Mouse (Mus musculus): ENCODE measurements at regions not wholly inside any gene's neighbourhood (a gene's known extent, or its start where the extent isn't known, plus 50 kb on each side); places are given as distances from the start of the nearest gene placed in this dataset.

- Histone ChIP-seq H3K4me2 (ENCODE audit: low read length) (no peak overlapping the region), H3K4me1 (replicated peaks; ENCODE audit: insufficient read depth, low read length) (no peaks in the 10 kb centered on the region), H3K9ac (ENCODE audit: low read depth, low read length) (no peak overlapping the region), H3K27ac (no peak overlapping the region), H3K9me3 (replicated peaks; ENCODE audit: low read length) (no peaks in the 10 kb centered on the region), H3K4me3 (replicated peaks; ENCODE audit: low read depth, low read length) (no peak overlapping the region), H3K36me3 (ENCODE audit: insufficient read depth, low read length) (no peaks in the 10 kb centered on the region), H3K27me3 (ENCODE audit: insufficient read depth, low read length) (no peaks in the 10 kb centered on the region)
- DNase-seq (ENCODE audit: low spot score) (no peak), ATAC-seq (replicated peaks; ENCODE audit: low FRiP score, low read depth) (no peak; the same call in 1 of the 2 replicates)
- 67% methylated on average over 5 of the region's 5 CpGs for WGBS
- no peak for TF ChIP-seq CTCF (IDR thresholded peaks at IDR 0.05; ENCODE audit: low read depth)
These were observed 110.9 kb upstream of the Irs2 start for GRCm38 (mm10) chr8:11119030-11119634.

- DNase-seq (ENCODE audit: low spot score): no peak
- Histone ChIP-seq H3K4me3 (replicated peaks; ENCODE audit: low read depth, low read length) (no peak overlapping the region), H3K9ac (ENCODE audit: low read depth, low read length) (no peak overlapping the region), H3K4me2 (ENCODE audit: low read length) (no peak overlapping the region), H3K27me3 (ENCODE audit: insufficient read depth, low read length) (no peaks in the 10 kb centered on the region), H3K27ac (no peak overlapping the region), H3K36me3 (ENCODE audit: insufficient read depth, low read length) (no peaks in the 10 kb centered on the region), H3K9me3 (replicated peaks; ENCODE audit: low read length) (no peaks in the 10 kb centered on the region), H3K4me1 (replicated peaks; ENCODE audit: insufficient read depth, low read length) (no peaks in the 10 kb centered on the region)
- ATAC-seq (replicated peaks; ENCODE audit: low FRiP score, low read depth): no peak
- TF ChIP-seq CTCF (IDR thresholded peaks at IDR 0.05; ENCODE audit: low read depth): no peak
- 78% methylated on average over 5 of the region's 5 CpGs for WGBS
These were observed 108.3 kb upstream of the Irs2 start for GRCm38 (mm10) chr8:11116534-11116933.

GRCm38 (mm10) chr8:11115210-11115609, 107.0 kb upstream of the Irs2 start:
- 25% methylated on average over 6 of the region's 6 CpGs for WGBS
- DNase-seq (ENCODE audit: low spot score): no peak
- Histone ChIP-seq H3K4me3 (replicated peaks; ENCODE audit: low read depth, low read length) (no peak overlapping the region), H3K36me3 (ENCODE audit: insufficient read depth, low read length) (no peaks in the 10 kb centered on the region), H3K9me3 (replicated peaks; ENCODE audit: low read length) (no peaks in the 10 kb centered on the region), H3K27me3 (ENCODE audit: insufficient read depth, low read length) (no peaks in the 10 kb centered on the region), H3K4me2 (ENCODE audit: low read length) (no peak overlapping the region), H3K9ac (ENCODE audit: low read depth, low read length) (no peak overlapping the region), H3K27ac (no peak overlapping the region), H3K4me1 (replicated peaks; ENCODE audit: insufficient read depth, low read length) (no peaks in the 10 kb centered on the region)
- no peak for ATAC-seq (replicated peaks; ENCODE audit: low FRiP score, low read depth)
- TF ChIP-seq CTCF (IDR thresholded peaks at IDR 0.05; ENCODE audit: low read depth): no peak

GRCm38 (mm10) chr8:11114531-11114930, 106.3 kb upstream of the Irs2 start:
- no peak for TF ChIP-seq CTCF (IDR thresholded peaks at IDR 0.05; ENCODE audit: low read depth)
- ATAC-seq (replicated peaks; ENCODE audit: low FRiP score, low read depth) (no peak), DNase-seq (ENCODE audit: low spot score) (no peak)
- Histone ChIP-seq H3K4me3 (replicated peaks; ENCODE audit: low read depth, low read length) (no peak overlapping the region), H3K27me3 (ENCODE audit: insufficient read depth, low read length) (no peaks in the 10 kb centered on the region), H3K9ac (ENCODE audit: low read depth, low read length) (no peak overlapping the region), H3K4me1 (replicated peaks; ENCODE audit: insufficient read depth, low read length) (no peaks in the 10 kb centered on the region), H3K27ac (no peak overlapping the region), H3K4me2 (ENCODE audit: low read length) (no peak overlapping the region), H3K36me3 (ENCODE audit: insufficient read depth, low read length) (no peaks in the 10 kb centered on the region), H3K9me3 (replicated peaks; ENCODE audit: low read length) (no peaks in the 10 kb centered on the region)
- 41% methylated on average over 8 of the region's 8 CpGs for WGBS

- Histone ChIP-seq H3K27me3 (ENCODE audit: insufficient read depth, low read length) (no peaks in the 10 kb centered on the region), H3K9ac (ENCODE audit: low read depth, low read length) (no peak overlapping the region), H3K4me2 (ENCODE audit: low read length) (no peak overlapping the region), H3K36me3 (ENCODE audit: insufficient read depth, low read length) (no peaks in the 10 kb centered on the region), H3K27ac (no peak overlapping the region), H3K9me3 (replicated peaks; ENCODE audit: low read length) (no peaks in the 10 kb centered on the region), H3K4me3 (replicated peaks; ENCODE audit: low read depth, low read length) (no peak overlapping the region), H3K4me1 (replicated peaks; ENCODE audit: insufficient read depth, low read length) (no peaks in the 10 kb centered on the region)
- ATAC-seq (replicated peaks; ENCODE audit: low FRiP score, low read depth) (no peak), DNase-seq (ENCODE audit: low spot score) (peak; percentile 43)
- no peak for TF ChIP-seq CTCF (IDR thresholded peaks at IDR 0.05; ENCODE audit: low read depth)
- 59% methylated on average over 7 of the region's 7 CpGs for WGBS
These were observed 104.8 kb upstream of the Irs2 start for GRCm38 (mm10) chr8:11112908-11113532.

GRCm38 (mm10) chr8:11111987-11112386, 103.7 kb upstream of the Irs2 start:
- Histone ChIP-seq H3K9ac (ENCODE audit: low read depth, low read length) (no peak overlapping the region), H3K36me3 (ENCODE audit: insufficient read depth, low read length) (no peaks in the 10 kb centered on the region), H3K27me3 (ENCODE audit: insufficient read depth, low read length) (no peaks in the 10 kb centered on the region), H3K4me1 (replicated peaks; ENCODE audit: insufficient read depth, low read length) (no peaks in the 10 kb centered on the region), H3K27ac (no peak overlapping the region), H3K4me3 (replicated peaks; ENCODE audit: low read depth, low read length) (no peak overlapping the region), H3K4me2 (ENCODE audit: low read length) (no peak overlapping the region), H3K9me3 (replicated peaks; ENCODE audit: low read length) (no peaks in the 10 kb centered on the region)
- 63% methylated on average over 2 of the region's 2 CpGs for WGBS
- DNase-seq (ENCODE audit: low spot score): no peak
- no peak for ATAC-seq (replicated peaks; ENCODE audit: low FRiP score, low read depth)
- no peak for TF ChIP-seq CTCF (IDR thresholded peaks at IDR 0.05; ENCODE audit: low read depth)
